Mouse (Mus musculus): ENCODE results near the gene Pcbp1. TPM values are rescaled to one million over a fixed set of nuclear protein-coding genes. Genes with fewer than 3 reads are reported as not detected.

Gene Pcbp1
- total and polyA plus RNA-seq, 3 experiments: 74.2 to 385 TPM; not detected in 1

- peaks cover 0 to 14% of the 10 kb centered on the region in 2 experiments; a peak in 3 of 4 replicates for H3K36me3 ChIP-seq (ENCODE audit: control insufficient read depth in 1 of 2, insufficient read depth in 2 of 2, low read length in 2 of 2)
- no peaks in the 10 kb centered on the region for H3K27me3 ChIP-seq (ENCODE audit: control insufficient read depth in 1 of 2, insufficient read depth in 2 of 2, low read length in 2 of 2)
- H3K27ac ChIP-seq (ENCODE audit: control insufficient read depth, low read depth, low read length): no peak overlapping the region
- H3K9me3 ChIP-seq (replicated peaks; ENCODE audit: insufficient read depth, low read length): no peaks in the 10 kb centered on the region
- DNase-seq (ENCODE audit: low read depth, low spot score): no peak
- no peak overlapping the region for H3K9ac ChIP-seq (ENCODE audit: control insufficient read depth, low read depth, low read length, poor library complexity, severe bottlenecking)
- H3K4me3 ChIP-seq (ENCODE audit: control insufficient read depth in 1 of 2, insufficient read depth in 1 of 2, low read depth in 2 of 2, low read length in 2 of 2): no peak overlapping the region
- no peaks in the 10 kb centered on the region; the same call in 1 of the 2 replicates for H3K79me2 ChIP-seq (ENCODE audit: control insufficient read depth, insufficient read depth, low read length, poor library complexity)
- TF ChIP-seq USF1 (IDR thresholded peaks at IDR 0.05; ENCODE audit: low read depth, low read length) (no peak), ETS1 (IDR thresholded peaks at IDR 0.05; ENCODE audit: low read depth, low read length) (no peak), POLR2AphosphoS5 (IDR thresholded peaks at IDR 0.05; ENCODE audit: borderline replicate concordance, low read depth, low read length) (no peak), CTCF (IDR thresholded peaks at IDR 0.05 in 2 of 3, conservative IDR thresholded peaks at IDR 0.05 in 1 of 3; ENCODE audit: control insufficient read depth in 1 of 3, insufficient read depth in 1 of 3, low read depth in 2 of 3, low read length in 3 of 3, poor library complexity in 1 of 3, severe bottlenecking in 1 of 3) (no peak), MAFK (IDR thresholded peaks at IDR 0.05; ENCODE audit: borderline replicate concordance, low read depth, low read length) (0 out of 2 replicates have a peak, but pooled peaks have one; percentile 36), ZKSCAN1 (IDR thresholded peaks at IDR 0.05; ENCODE audit: low read depth, low read length) (no peak)
- peaks cover 0 to 13% of the 10 kb centered on the region in 2 experiments; a peak in 2 of 4 replicates for H3K4me1 ChIP-seq (ENCODE audit: control insufficient read depth in 1 of 2, insufficient read depth in 2 of 2, low read length in 2 of 2)
These were observed 17.7 kb upstream of the Pcbp1 start for GRCm38 (mm10) chr6:86543869-86544268.

- H3K79me2 ChIP-seq (ENCODE audit: control insufficient read depth, insufficient read depth, low read length, poor library complexity): no peaks in the 10 kb centered on the region; the same call in 1 of the 2 replicates
- H3K9me3 ChIP-seq (replicated peaks; ENCODE audit: insufficient read depth, low read length): no peaks in the 10 kb centered on the region
- H3K27ac ChIP-seq (ENCODE audit: control insufficient read depth, low read depth, low read length): no peak overlapping the region
- DNase-seq (ENCODE audit: low read depth, low spot score): no peak
- H3K27me3 ChIP-seq (ENCODE audit: control insufficient read depth in 1 of 2, insufficient read depth in 2 of 2, low read length in 2 of 2): no peaks in the 10 kb centered on the region
- H3K36me3 ChIP-seq (ENCODE audit: control insufficient read depth in 1 of 2, insufficient read depth in 2 of 2, low read length in 2 of 2): peaks cover 0 to 21% of the 10 kb centered on the region in 2 experiments; a peak in 3 of 4 replicates
- no peak overlapping the region for H3K4me3 ChIP-seq (ENCODE audit: control insufficient read depth in 1 of 2, insufficient read depth in 1 of 2, low read depth in 2 of 2, low read length in 2 of 2)
- TF ChIP-seq TBP (IDR thresholded peaks at IDR 0.05; ENCODE audit: low read depth, low read length) (no peak), ZMIZ1 (IDR thresholded peaks at IDR 0.05; ENCODE audit: low read depth, low read length) (no peak), MAFK (IDR thresholded peaks at IDR 0.05; ENCODE audit: borderline replicate concordance, low read depth, low read length) (no peak), ZNF384 (IDR thresholded peaks at IDR 0.05; ENCODE audit: low read depth, low read length) (no peak), TCF12 (IDR thresholded peaks at IDR 0.05; ENCODE audit: low read depth, low read length) (no peak), CHD2 (IDR thresholded peaks at IDR 0.05; ENCODE audit: low read length) (no peak), USF1 (IDR thresholded peaks at IDR 0.05; ENCODE audit: low read depth, low read length) (no peak), MXI1 (IDR thresholded peaks at IDR 0.05; ENCODE audit: low read depth, low read length) (no peak), GATA1 (IDR thresholded peaks at IDR 0.05; ENCODE audit: low read depth, low read length) (no peak), HCFC1 (IDR thresholded peaks at IDR 0.05; ENCODE audit: low read depth, low read length) (no peak), KAT2A (conservative IDR thresholded peaks at IDR 0.05; ENCODE audit: low read depth, low read length) (no peak), MAX (IDR thresholded peaks at IDR 0.05; ENCODE audit: low read length) (no peak), MYC (IDR thresholded peaks at IDR 0.05; ENCODE audit: low read depth, low read length) (no peak), TAL1 (IDR thresholded peaks at IDR 0.05; ENCODE audit: low read length) (no peak), ELF1 (IDR thresholded peaks at IDR 0.05; ENCODE audit: low read depth, low read length) (no peak), MYB (IDR thresholded peaks at IDR 0.05; ENCODE audit: low read depth, low read length) (no peak), GABPA (IDR thresholded peaks at IDR 0.05; ENCODE audit: low read depth, low read length) (no peak)
- H3K9ac ChIP-seq (ENCODE audit: control insufficient read depth, low read depth, low read length, poor library complexity, severe bottlenecking): no peak overlapping the region
- H3K4me1 ChIP-seq (ENCODE audit: control insufficient read depth in 1 of 2, insufficient read depth in 2 of 2, low read length in 2 of 2): peaks cover 0 to 19% of the 10 kb centered on the region in 2 experiments; a peak in 2 of 4 replicates
These were observed 16.9 kb upstream of the Pcbp1 start for GRCm38 (mm10) chr6:86543060-86543459.
